Mouse (Mus musculus) midbrain, embryonic 13.5 days (tissue): Measurements from ENCODE around the gene Kti12. TPM values are rescaled to one million over a fixed set of nuclear protein-coding genes. Genes with fewer than 3 reads are reported as not detected.
A peak's percentile ranks its signal among the peaks of the same experiment; 100 is the strongest.

Source experiments
- ATAC-seq: fragments of 200-750 bp; cut with Nextera tagmentation; 2 replicates; pipeline ENCODE4 v1.8.0; 2017; ENCODE audit warnings: mild to moderate bottlenecking, moderate TSS enrichment, moderate library complexity
- H3K27ac ChIP-seq: fragments of 300-500 bp; sonication (generic); 2 replicates; pipeline ENCODE4 v1.5.1; 2015; ENCODE audit warnings: inconsistent platforms, mild to moderate bottlenecking, moderate library complexity
- H3K27me3 ChIP-seq: fragments of 300-500 bp; sonication (generic); 2 replicates; pipeline ENCODE4 v1.6.1; 2015; ENCODE audit warnings: mild to moderate bottlenecking, inconsistent platforms
- H3K36me3 ChIP-seq: fragments of 300-500 bp; sonication (generic); 2 replicates; pipeline ENCODE4 v1.6.1; 2015; ENCODE audit warnings: mild to moderate bottlenecking, inconsistent platforms
- H3K4me1 ChIP-seq: fragments of 300-500 bp; sonication (generic); replicated peaks from 2 replicates; pipeline ENCODE4 v1.6.1; 2015; ENCODE audit warnings: inconsistent platforms
- H3K4me2 ChIP-seq: fragments of 300-500 bp; sonication (generic); replicated peaks from 2 replicates; pipeline ENCODE4 v1.6.1; 2015; ENCODE audit warnings: moderate library complexity, mild to moderate bottlenecking, inconsistent platforms
- H3K4me3 ChIP-seq: fragments of 300-500 bp; sonication (generic); replicated peaks from 2 replicates; pipeline ENCODE4 v1.5.1; 2015; ENCODE audit warnings: mild to moderate bottlenecking, inconsistent platforms
- H3K9ac ChIP-seq: fragments of 300-500 bp; sonication (generic); replicated peaks from 2 replicates; pipeline ENCODE4 v1.6.1; 2015; ENCODE audit warnings: mild to moderate bottlenecking, inconsistent platforms
- H3K9me3 ChIP-seq: fragments of 300-500 bp; sonication (generic); 2 replicates; pipeline ENCODE4 v1.6.1; 2016; ENCODE audit warnings: mild to moderate bottlenecking, inconsistent platforms
- WGBS: fragments of 180-500 bp; shearing (Covaris S2); methylation state at CpG from one replicate; pipeline ENCODE4 v1.1.7; 2015; 5-methylcytosine and 5-hydroxymethylcytosine counted together
- polyA plus RNA-seq: library from polyadenylated mRNA; unstranded; fragments of >200 nt; fragmentation: Nextera tagmentation; extraction: Ambion mirVana; gene quantifications from 2 replicates; pipeline ENCODE4 v1.2.1, GENCODE M21; 2015

Kti12 gene
- polyA plus RNA-seq = 30.6 and 30.9 TPM in 2 replicates

- H3K27me3 ChIP-seq = no peaks in the 10 kb centered on the region
- peaks cover 4% of the 10 kb centered on the region; the same call in 1 of the 2 replicates for H3K36me3 ChIP-seq
- peak within 1 kb of the TSS; percentile 99 for H3K4me2 ChIP-seq
- peak; percentile 94 for ATAC-seq
- H3K9ac ChIP-seq = peak within 1 kb of the TSS; percentile 89
- no peaks in the 10 kb centered on the region for H3K9me3 ChIP-seq
- under 1% methylated on average over 72 of the region's 77 CpGs for WGBS
- H3K4me1 ChIP-seq = peaks cover 26% of the 10 kb centered on the region
- peak within 1 kb of the TSS; percentile 96 for H3K4me3 ChIP-seq
- H3K27ac ChIP-seq = peak within 1 kb of the TSS; percentile 86
These were observed at the start of gene Kti12 for GRCm38 (mm10) chr4:108847715-108848504. Kti12 (plus strand) TSS chr4:108847785.

- Histone ChIP-seq H3K4me3 (no peak overlapping the region), H3K27ac (no peak overlapping the region), H3K36me3 (no peaks in the 10 kb centered on the region), H3K27me3 (no peaks in the 10 kb centered on the region), H3K4me2 (no peak overlapping the region), H3K9me3 (no peaks in the 10 kb centered on the region), H3K4me1 (no peaks in the 10 kb centered on the region), H3K9ac (no peak overlapping the region)
- no peak for ATAC-seq
- 56% methylated on average over 2 of the region's 2 CpGs for WGBS
These were observed 49.3 kb upstream of the Kti12 start for GRCm38 (mm10) chr4:108798083-108798830.

DNA sequence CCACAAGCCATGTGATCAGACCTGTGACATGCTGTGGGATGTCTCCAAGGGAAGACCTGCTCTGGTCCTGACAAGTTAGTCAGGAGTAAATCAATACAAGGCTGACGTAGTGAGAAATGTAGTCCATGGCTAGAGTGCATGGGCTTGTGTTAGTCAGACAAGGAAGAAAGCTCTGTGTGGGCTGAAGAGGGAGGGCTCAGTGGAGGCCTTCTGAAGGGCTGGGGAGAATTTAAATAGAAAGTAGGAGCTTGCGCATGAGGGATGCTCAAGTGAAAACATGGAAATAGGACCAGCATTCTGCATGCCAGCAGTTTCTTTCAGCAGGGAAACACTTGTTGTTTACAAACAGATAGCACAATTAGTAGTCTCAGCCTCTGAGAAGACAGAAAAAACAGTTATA lies 44.0 kb upstream of the Kti12 start:
- WGBS = 81% methylated on average over 2 of the region's 2 CpGs

DNA sequence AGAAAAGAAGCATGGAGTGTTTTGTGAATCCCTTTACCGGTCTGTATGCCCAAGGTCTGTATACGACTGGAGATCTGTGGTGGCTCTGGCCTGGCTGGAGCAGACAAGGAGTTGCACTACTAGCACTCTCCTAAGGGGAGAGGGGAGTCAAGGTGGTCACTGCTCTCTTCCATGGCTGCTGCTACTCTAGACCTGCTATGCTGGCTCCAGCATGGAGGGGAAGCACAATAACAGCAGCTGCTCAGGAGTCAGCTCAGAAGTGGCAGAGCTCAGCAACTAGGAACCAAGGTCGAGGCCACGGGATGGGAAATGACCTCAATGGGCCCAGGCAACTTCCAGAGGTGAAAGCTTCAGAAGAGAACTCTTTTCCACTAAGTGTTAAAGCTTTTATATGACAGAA lies 36.4 kb upstream of the Kti12 start:
- Histone ChIP-seq H3K9me3 (no peaks in the 10 kb centered on the region), H3K4me3 (no peak overlapping the region), H3K9ac (no peak overlapping the region), H3K4me2 (no peak overlapping the region), H3K4me1 (no peaks in the 10 kb centered on the region), H3K27ac (no peak overlapping the region), H3K36me3 (peaks cover 12% of the 10 kb centered on the region), H3K27me3 (no peaks in the 10 kb centered on the region)
- 76% methylated on average over 4 of the region's 4 CpGs for WGBS
- no peak for ATAC-seq

More for the DNA sequence above, 44.0 kb upstream of the Kti12 start:
- Histone ChIP-seq H3K27ac (no peak overlapping the region), H3K9ac (no peak overlapping the region), H3K27me3 (no peaks in the 10 kb centered on the region), H3K4me1 (no peaks in the 10 kb centered on the region), H3K9me3 (no peaks in the 10 kb centered on the region), H3K4me3 (no peak overlapping the region), H3K4me2 (no peak overlapping the region), H3K36me3 (no peaks in the 10 kb centered on the region)
- no peak for ATAC-seq

GRCm38 (mm10) chr4:108811550-108811949 lies 36.0 kb upstream of the Kti12 start:
- peak; percentile 50; the same call in 1 of the 2 replicates for ATAC-seq
- Histone ChIP-seq H3K36me3 (peaks cover 12% of the 10 kb centered on the region), H3K9ac (no peak overlapping the region), H3K4me1 (no peaks in the 10 kb centered on the region), H3K4me2 (no peak overlapping the region), H3K27me3 (no peaks in the 10 kb centered on the region), H3K4me3 (no peak overlapping the region), H3K9me3 (no peaks in the 10 kb centered on the region), H3K27ac (no peak overlapping the region)
- 49% methylated on average over 6 of the region's 6 CpGs for WGBS

DNA sequence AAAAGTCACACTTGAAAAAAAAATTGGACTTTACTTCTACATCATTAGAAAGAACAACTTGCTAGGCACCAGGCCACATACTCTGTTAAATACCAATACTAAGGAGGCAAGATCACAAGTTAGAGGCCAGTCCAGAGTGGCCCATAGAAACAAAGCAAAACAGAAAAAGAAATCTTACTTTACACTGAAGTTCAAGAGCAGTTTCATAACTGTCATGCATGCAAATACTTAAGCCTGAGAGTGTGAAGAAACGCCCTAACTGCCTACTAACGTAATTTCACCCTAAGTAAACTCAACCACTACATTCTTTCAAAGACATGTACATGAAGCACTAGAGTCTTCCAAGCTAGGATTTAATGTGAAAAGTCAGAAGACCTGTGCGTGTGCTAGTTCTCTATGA lies 21.9 kb upstream of the Kti12 start:
- no peak for ATAC-seq
- no peaks in the 10 kb centered on the region for H3K9me3 ChIP-seq
- peaks cover 5% of the 10 kb centered on the region for H3K4me1 ChIP-seq
- WGBS = 97% methylated on average over 3 of the region's 3 CpGs
- no peak overlapping the region for H3K4me3 ChIP-seq
- no peak overlapping the region for H3K4me2 ChIP-seq
- no peak overlapping the region for H3K9ac ChIP-seq
- no peak overlapping the region for H3K27ac ChIP-seq
- H3K27me3 ChIP-seq = no peaks in the 10 kb centered on the region
- peaks cover 77% of the 10 kb centered on the region for H3K36me3 ChIP-seq

- Histone ChIP-seq H3K36me3 (peaks cover 73% of the 10 kb centered on the region), H3K27me3 (no peaks in the 10 kb centered on the region), H3K9ac (no peak overlapping the region), H3K4me2 (no peak overlapping the region), H3K4me1 (peaks cover 9% of the 10 kb centered on the region), H3K27ac (no peak overlapping the region), H3K4me3 (no peak overlapping the region), H3K9me3 (no peaks in the 10 kb centered on the region)
- 94% methylated on average over 1 of the region's 1 CpGs for WGBS
- no peak for ATAC-seq
These were observed 21.5 kb upstream of the Kti12 start for GRCm38 (mm10) chr4:108826096-108826495.

DNA sequence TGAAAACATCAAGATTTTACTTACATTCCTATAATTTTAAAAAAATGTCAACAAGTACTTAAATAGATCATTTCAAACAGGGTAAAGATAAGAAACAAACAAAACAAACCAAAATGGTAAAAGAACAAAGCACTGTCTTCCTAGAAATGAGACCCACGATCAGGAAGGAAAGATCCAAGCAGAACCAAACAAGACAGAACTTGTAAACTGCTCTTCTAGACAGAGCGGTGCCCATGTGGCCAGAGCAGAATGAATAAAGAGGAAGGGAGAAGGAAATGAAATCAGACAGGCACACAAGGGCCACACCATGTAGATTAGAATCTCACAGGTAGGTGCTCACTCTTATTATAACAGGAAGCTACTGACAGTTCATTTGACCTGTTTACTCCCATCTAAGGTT lies 20.9 kb upstream of the Kti12 start:
- Histone ChIP-seq H3K27ac (no peak overlapping the region), H3K27me3 (no peaks in the 10 kb centered on the region), H3K9ac (no peak overlapping the region), H3K4me3 (no peak overlapping the region), H3K36me3 (peaks cover 71% of the 10 kb centered on the region), H3K4me2 (no peak overlapping the region), H3K9me3 (no peaks in the 10 kb centered on the region), H3K4me1 (peaks cover 14% of the 10 kb centered on the region)
- 93% methylated on average over 2 of the region's 2 CpGs for WGBS
- no peak for ATAC-seq

DNA sequence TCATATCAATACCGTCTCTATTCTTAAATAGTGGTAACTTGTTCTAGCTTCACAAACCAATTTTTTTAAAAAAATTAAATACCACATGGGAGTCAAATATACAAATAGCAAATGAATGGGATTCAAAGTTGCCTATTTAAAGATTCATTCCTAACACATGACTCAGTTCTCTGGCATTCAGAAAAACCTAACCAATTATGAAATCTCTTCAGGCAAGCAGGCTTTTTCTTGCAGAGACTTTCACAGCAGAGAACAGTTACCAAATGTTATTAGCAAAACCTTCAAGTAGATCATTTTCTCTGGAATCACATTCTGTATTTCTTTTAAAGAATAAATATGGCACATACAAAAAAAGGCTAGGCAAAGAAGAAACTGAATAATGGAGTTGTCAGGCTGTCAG lies 16.9 kb upstream of the Kti12 start:
- Histone ChIP-seq H3K4me2 (peak overlapping the region; percentile 32), H3K27me3 (no peaks in the 10 kb centered on the region), H3K9me3 (no peaks in the 10 kb centered on the region)

GRCm38 (mm10) chr4:108832916-108833827 lies 14.4 kb upstream of the Kti12 start, which contains the start of gene Btf3l4:
Btf3l4 (minus strand) TSS chr4:108833614.
- peak within 1 kb of the TSS; percentile 85 for H3K4me2 ChIP-seq
- H3K9me3 ChIP-seq = no peaks in the 10 kb centered on the region
- H3K9ac ChIP-seq = peak within 1 kb of the TSS; percentile 92
- under 1% methylated on average over 73 of the region's 73 CpGs for WGBS
- H3K27me3 ChIP-seq = no peaks in the 10 kb centered on the region
- H3K36me3 ChIP-seq = peaks cover 20% of the 10 kb centered on the region
- peak within 1 kb of the TSS; percentile 99 for H3K27ac ChIP-seq
- peaks cover 43% of the 10 kb centered on the region for H3K4me1 ChIP-seq
- H3K4me3 ChIP-seq = peak within 1 kb of the TSS; percentile 55
- ATAC-seq = peak; percentile 95

More for the DNA sequence above, 16.9 kb upstream of the Kti12 start:
- Histone ChIP-seq H3K4me3 (0 out of 2 replicates have a peak overlapping the region, but pooled peaks have one; percentile 6), H3K9ac (no peak overlapping the region), H3K4me1 (peaks cover 29% of the 10 kb centered on the region), H3K27ac (no peak overlapping the region), H3K36me3 (peaks cover 37% of the 10 kb centered on the region)
- no peak for ATAC-seq
- WGBS = 91% methylated on average over 1 of the region's 1 CpGs

DNA sequence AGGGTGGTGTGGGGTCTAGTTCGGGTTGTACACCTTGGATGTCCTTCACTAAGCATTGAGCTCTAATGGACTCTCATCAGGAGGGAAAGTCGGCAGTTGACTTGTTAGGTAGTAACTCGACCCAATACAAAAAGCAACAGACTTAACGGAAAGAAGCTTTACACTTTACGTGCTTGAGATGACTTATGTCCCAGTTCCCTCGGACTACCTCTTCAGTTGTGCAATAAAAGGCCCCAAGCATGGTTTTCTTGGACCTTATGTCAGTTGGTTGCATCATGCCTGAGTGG lies 13.8 kb upstream of the Kti12 start:
- H3K4me3 ChIP-seq = peak overlapping the region; percentile 55
- H3K4me2 ChIP-seq = peak overlapping the region; percentile 85
- H3K9me3 ChIP-seq = no peaks in the 10 kb centered on the region
- no peaks in the 10 kb centered on the region for H3K27me3 ChIP-seq
- H3K4me1 ChIP-seq = peaks cover 43% of the 10 kb centered on the region
- under 1% methylated on average over 6 of the region's 6 CpGs for WGBS
- peak overlapping the region; percentile 90 for H3K9ac ChIP-seq
- peaks cover 14% of the 10 kb centered on the region for H3K36me3 ChIP-seq
- H3K27ac ChIP-seq = peak overlapping the region; percentile 99
- no peak for ATAC-seq
